Mouse (Mus musculus): ENCODE results near the gene Smap2.

- TF ChIP-seq POLR2A (IDR thresholded peaks at IDR 0.05; ENCODE audit: extremely low read depth, insufficient read depth, low read length) (no peak), CTCF (IDR thresholded peaks at IDR 0.05; ENCODE audit: extremely low read depth, insufficient read depth, low read length) (no peak)
These were observed 11.1 kb upstream of the Smap2 start for GRCm38 (mm10) chr4:121028146-121028545.
